Mouse (Mus musculus) adrenal gland, adult 8-10 months (tissue): ENCODE data around the gene Pbld2. TPM values are rescaled to one million over a fixed set of nuclear protein-coding genes. Genes with fewer than 3 reads are reported as not detected.

Experiments used
- DNase-seq: peaks from one replicate; pipeline ENCODE4 v3.0.0; 2022
- total RNA-seq, 4 experiments: library from RNA; stranded (reverse); gene quantifications; 2 replicates each; pipeline ENCODE4 v1.2.4; 2022

Gene Pbld2
- total RNA-seq, result 1 to 10 TPM; 4.4 to 6.3 (median 5.1) TPM

GRCm38 (mm10) chr10:63023749-63024579 is at the start of gene Pbld2, which contains the start of gene Hnrnph3:
Gene Pbld2, plus strand, starts transcription at chr10:63024315.
Gene Hnrnph3, minus strand, starts transcription at chr10:63024217.
- DNase-seq, result peak; percentile 98

GRCm38 (mm10) chr10:62979667-62980038 is 44.5 kb upstream of the Pbld2 start:
- no peak for DNase-seq

- DNase-seq, result peak; percentile 69
These were observed 43.8 kb upstream of the Pbld2 start, which contains the start of gene Rufy2 for GRCm38 (mm10) chr10:62980039-62980954. Gene Rufy2, plus strand, starts transcription at chr10:62980223.

- no peak for DNase-seq
These were observed 40.0 kb upstream of the Pbld2 start for GRCm38 (mm10) chr10:62984072-62984471.

GRCm38 (mm10) chr10:62984495-62984894 is 39.6 kb upstream of the Pbld2 start:
- no peak for DNase-seq

GRCm38 (mm10) chr10:62987341-62987740 is 36.8 kb upstream of the Pbld2 start:
- DNase-seq, result no peak

GRCm38 (mm10) chr10:62990636-62991035 is 33.5 kb upstream of the Pbld2 start:
- DNase-seq, result no peak

- DNase-seq, result no peak
These were observed 30.1 kb upstream of the Pbld2 start for GRCm38 (mm10) chr10:62993991-62994390.

GRCm38 (mm10) chr10:63000584-63000983 is 23.5 kb upstream of the Pbld2 start:
- DNase-seq, result no peak

DNA sequence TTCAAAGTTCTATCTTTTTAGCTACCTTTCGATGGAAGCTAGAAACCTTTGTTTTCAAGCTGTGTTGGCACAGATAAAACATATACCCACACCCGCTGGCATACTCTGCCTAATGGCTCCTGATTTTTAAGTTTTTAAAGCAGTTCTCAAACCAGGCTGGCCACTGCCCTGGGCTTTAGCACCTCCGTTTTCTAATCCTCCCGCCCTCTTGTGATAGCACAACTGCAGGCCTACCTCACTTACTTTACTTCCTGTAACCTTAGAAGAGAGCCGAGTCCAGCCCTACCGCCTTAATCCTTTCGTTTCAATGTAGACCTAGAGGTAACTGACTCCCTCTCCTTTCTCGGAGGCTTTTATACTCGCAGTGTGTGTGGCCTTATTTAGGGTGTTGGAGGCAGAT is 20.9 kb upstream of the Pbld2 start:
- DNase-seq, result no peak

- no peak for DNase-seq
These were observed 19.6 kb upstream of the Pbld2 start for GRCm38 (mm10) chr10:63004556-63004955.

DNA sequence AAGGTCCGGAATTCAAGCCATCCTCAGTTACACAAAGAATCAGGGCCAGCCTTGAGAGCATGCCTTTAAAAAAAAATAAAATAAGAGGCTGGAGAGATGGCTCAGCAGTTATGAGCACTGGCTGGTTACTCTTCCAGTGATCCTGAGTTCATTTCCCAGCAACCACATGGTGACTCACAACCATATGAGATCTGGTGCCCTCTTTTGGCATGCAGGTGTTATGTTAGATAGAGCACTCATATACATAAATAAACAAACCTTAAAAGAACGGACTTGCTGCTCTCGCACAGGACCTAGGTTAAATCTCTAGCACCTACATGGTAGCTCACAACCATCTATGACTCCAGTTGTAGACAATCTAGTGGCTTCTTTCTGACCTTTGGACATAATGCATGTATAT is 15.9 kb upstream of the Pbld2 start:
- DNase-seq, result no peak

- DNase-seq, result no peak
These were observed 13.8 kb upstream of the Pbld2 start for GRCm38 (mm10) chr10:63010268-63010667.

- DNase-seq, result no peak
These were observed 12.6 kb upstream of the Pbld2 start for GRCm38 (mm10) chr10:63011556-63011955.

GRCm38 (mm10) chr10:63013476-63013875 is 10.6 kb upstream of the Pbld2 start:
- no peak for DNase-seq

- no peak for DNase-seq
These were observed 9.9 kb upstream of the Pbld2 start for GRCm38 (mm10) chr10:63014168-63014567.

- no peak for DNase-seq
These were observed 4.8 kb upstream of the Pbld2 start for GRCm38 (mm10) chr10:63019304-63019703.

DNA sequence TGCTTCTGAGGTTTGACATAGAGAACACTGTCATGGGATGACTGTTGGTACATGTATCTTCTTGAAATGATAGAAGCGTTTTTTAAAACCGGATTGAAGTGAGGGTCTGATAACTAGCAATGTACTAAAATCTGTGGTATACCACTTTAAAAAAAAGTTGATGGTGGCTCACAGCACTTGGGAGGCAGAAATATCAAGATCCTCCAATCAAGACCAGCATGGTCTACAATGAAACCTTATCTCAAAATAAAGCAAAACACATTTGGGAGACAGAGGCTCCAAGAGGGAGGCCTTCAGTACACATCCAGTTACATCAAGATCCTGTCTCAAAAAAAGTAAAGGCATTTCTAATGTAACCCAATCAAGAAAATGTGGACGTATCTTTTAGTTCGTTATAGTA is 2.4 kb upstream of the Pbld2 start:
- no peak for DNase-seq

DNA sequence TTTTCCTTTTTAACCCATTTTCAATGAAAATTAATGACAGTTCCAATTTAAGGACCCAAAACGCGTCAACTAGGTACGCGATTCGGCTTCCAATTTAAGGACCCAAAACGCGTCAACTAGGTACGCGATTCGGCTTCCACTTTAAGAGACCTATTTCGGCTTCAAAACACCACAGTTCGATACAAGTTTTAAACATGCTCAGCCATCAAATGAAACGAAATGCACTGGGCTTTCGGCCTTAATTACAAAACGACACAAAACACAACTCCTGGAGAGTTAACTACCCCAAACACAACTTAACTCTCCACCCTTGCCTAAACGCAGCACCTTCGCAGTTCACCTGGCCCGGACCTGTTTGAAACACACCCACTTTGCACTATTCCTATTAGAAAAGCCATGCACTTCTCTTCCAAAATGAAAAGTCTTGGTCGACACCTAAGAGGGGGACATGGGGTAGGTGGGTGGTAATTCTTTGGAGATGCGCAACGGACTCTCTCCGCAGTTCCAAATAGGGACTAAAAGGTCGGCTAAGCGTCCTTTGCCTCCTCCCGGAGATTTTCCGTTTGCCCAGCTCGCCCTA is 1.5 kb upstream of the Pbld2 start:
- no peak for DNase-seq

- peak; percentile 60 for DNase-seq
These were observed 880 bp upstream of the Pbld2 start for GRCm38 (mm10) chr10:63023121-63023748.

DNA sequence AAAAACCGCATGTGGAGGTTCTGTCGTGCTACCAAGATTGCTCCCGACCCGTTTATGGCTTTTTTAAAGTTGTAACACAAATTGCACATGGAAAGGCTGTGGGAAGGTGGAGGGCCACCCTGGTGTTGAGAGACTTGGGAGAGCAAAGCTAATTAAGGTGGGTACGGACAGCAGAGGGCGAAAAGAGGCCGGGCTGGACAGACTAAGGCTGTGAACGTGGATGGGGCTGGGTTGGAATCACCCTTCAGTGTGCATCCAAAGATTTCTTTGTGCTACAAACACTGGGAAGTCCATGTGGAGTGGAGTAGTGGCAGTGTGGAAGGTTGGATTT is 430 bp downstream of the Pbld2 start:
- DNase-seq, result peak; percentile 69

DNA sequence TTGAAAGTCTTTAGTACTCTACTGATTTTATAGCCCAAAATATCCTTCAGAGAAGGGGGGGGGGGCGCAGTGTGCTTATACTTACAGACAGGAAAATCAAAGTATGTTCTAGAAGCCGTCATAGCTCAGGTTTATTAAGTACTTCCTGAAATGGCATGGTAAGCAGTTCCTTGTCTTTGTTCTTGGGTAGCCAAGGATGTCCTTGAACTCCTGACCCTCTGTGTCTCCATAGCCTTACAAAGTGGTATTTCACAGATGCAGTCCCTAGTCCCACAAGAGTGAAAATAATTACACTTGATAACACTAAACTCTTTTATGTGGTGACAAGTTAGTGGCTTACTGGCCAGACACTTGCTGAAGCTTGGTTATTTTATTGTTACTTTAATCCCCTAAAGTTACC is 901 bp downstream of the Pbld2 start:
- DNase-seq, result no peak
